Mouse (Mus musculus): ENCODE results near the gene Catsperz.

DNA sequence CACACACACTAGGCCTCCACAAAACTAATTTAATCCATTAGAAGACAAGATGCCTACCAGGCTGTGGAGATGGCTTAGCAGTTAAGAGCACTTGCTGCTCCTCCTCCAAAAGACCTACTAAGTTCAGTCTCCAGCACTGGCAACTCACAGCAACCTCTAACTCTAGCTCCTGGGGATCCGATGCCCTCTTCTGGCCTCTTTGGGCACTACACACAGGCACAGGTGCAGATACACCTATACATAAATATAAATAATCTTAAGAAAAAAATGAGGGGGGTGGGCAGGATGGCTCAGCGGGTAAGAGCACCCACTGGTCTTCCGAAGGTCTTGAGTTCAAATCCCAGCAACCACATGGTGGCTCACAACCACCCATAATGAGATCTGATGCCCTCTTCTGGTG, 11.1 kb upstream of the Catsperz start:
- TF ChIP-seq GATA1 (IDR thresholded peaks at IDR 0.05; ENCODE audit: low read length) (no peak), TAL1 (IDR thresholded peaks at IDR 0.05; ENCODE audit: low read length) (no peak)

All from erythroblast, embryonic 14.5 days (primary cell).